Mouse (Mus musculus) CH12.LX (cell line): Measurements from ENCODE around the gene Gif.

ENCODE experiments used
- CHD2 ChIP-seq: IDR thresholded peaks from 2 replicates; pipeline ENCODE4 v1.6.1; 2011; ENCODE audit warnings: low read length, improper control_type of control experiment
- CTCF ChIP-seq, 2 experiments: IDR thresholded peaks in 1 of 2; conservative IDR thresholded peaks in 1 of 2; 2 replicates each; pipeline ENCODE4 v1.5.1; 2011 to 2012; ENCODE audit warnings: low read depth in 2 of 2, low read length in 2 of 2, improper control_type of control experiment in 1 of 2, inconsistent platforms in 1 of 2, mild to moderate bottlenecking in 1 of 2, moderate library complexity in 1 of 2
- EP300 ChIP-seq: IDR thresholded peaks from 2 replicates; pipeline ENCODE4 v1.6.1; 2011; ENCODE audit warnings: low read length, improper control_type of control experiment
- ETS1 ChIP-seq: conservative IDR thresholded peaks from 2 replicates; pipeline ENCODE4 v1.6.1; 2012; ENCODE audit warnings: low read depth, mild to moderate bottlenecking, inconsistent platforms, low read length, improper control_type of control experiment, moderate library complexity
- HCFC1 ChIP-seq: IDR thresholded peaks from 2 replicates; pipeline ENCODE4 v1.6.1; 2012; ENCODE audit warnings: low read depth, mild to moderate bottlenecking, inconsistent platforms, low read length, improper control_type of control experiment
- IRF4 ChIP-seq: IDR thresholded peaks from 2 replicates; pipeline ENCODE4 v1.6.1; 2014; ENCODE audit warnings: low read depth, mild to moderate bottlenecking, inconsistent platforms, low read length, improper control_type of control experiment
- JUND ChIP-seq: conservative IDR thresholded peaks from 2 replicates; pipeline ENCODE4 v1.6.1; 2011; ENCODE audit warnings: low read depth, low read length, improper control_type of control experiment
- MEF2A ChIP-seq: IDR thresholded peaks from 2 replicates; pipeline ENCODE4 v1.6.1; 2014; ENCODE audit warnings: low read depth, mild to moderate bottlenecking, inconsistent platforms, low read length, improper control_type of control experiment, borderline replicate concordance
- NELFE ChIP-seq: IDR thresholded peaks from 2 replicates; pipeline ENCODE4 v1.6.1; 2011; ENCODE audit warnings: low read depth, low read length, improper control_type of control experiment
- POLR2A ChIP-seq: IDR thresholded peaks from 2 replicates; pipeline ENCODE4 v1.6.1; 2011; ENCODE audit warnings: low read depth, mild to moderate bottlenecking, improper control_type of control experiment, low read length
- POLR2AphosphoS2 ChIP-seq: IDR thresholded peaks from 2 replicates; pipeline ENCODE4 v1.6.1; 2011; ENCODE audit warnings: low read depth, low read length, improper control_type of control experiment
- RCOR1 ChIP-seq: conservative IDR thresholded peaks from 2 replicates; pipeline ENCODE4 v1.6.1; 2012; ENCODE audit warnings: low read depth, mild to moderate bottlenecking, inconsistent platforms, low read length, improper control_type of control experiment
- TBP ChIP-seq: conservative IDR thresholded peaks from 2 replicates; pipeline ENCODE4 v1.6.1; 2011; ENCODE audit warnings: low read depth, low read length, improper control_type of control experiment
- ZNF384 ChIP-seq: IDR thresholded peaks from 2 replicates; pipeline ENCODE4 v1.6.1; 2012; ENCODE audit warnings: low read depth, low read length, improper control_type of control experiment, inconsistent platforms

- TF ChIP-seq CTCF (conservative IDR thresholded peaks at IDR 0.05 in 1 of 2, IDR thresholded peaks at IDR 0.05 in 1 of 2; ENCODE audit: low read depth in 2 of 2, low read length in 2 of 2) (peak in 1 of 2 experiments; percentile 60; a peak in 2 of 4 replicates), POLR2A (no peak), MEF2A (no peak), EP300 (no peak), NELFE (no peak), RCOR1 (no peak), ZNF384 (no peak), HCFC1 (no peak), CHD2 (no peak), IRF4 (no peak), JUND (no peak), ETS1 (no peak), POLR2AphosphoS2 (no peak), TBP (no peak)
Measured at GRCm38 (mm10) chr19:11800531-11801315, 53.4 kb downstream of the Gif start.
